Mouse (Mus musculus): Measurements from ENCODE around the gene Gm45716. TPM values are rescaled to one million over a fixed set of nuclear protein-coding genes. Genes with fewer than 3 reads are reported as not detected.
"Not testable (repeated sequence)": the region's sequence is repeated elsewhere in the genome, so short reads cannot be mapped to it uniquely, and the experiment has no call there.

The Gm45716 gene
- polyA plus RNA-seq, 1 experiment from 2014 or later: 9.8 TPM

DNA sequence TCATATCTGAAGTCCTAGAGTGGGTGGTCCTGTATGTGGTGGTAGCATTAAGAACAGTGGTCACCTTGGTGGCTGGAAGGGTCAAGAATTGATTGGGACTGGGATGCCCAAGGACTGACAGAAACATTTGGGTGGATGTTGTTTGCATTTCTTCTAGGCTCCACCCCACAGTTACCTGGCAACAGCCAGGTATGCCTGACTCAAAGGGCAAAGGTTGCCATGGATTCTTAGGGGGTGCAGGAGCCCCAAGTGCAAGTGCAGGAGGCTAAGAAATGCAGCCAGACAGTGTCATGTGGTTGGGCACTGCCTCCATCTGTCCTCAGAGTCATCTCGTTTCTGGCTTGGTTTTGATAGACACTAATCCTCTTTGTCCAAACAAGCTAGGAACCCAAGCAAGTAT is 86.7 kb downstream of the Gm45716 start:
- Histone ChIP-seq H3K4me2 (no peak overlapping the region), H3K9me3 (replicated peaks) (no peaks in the 10 kb centered on the region), H3K4me3 (replicated peaks) (no peak overlapping the region), H3K4me1 (peaks cover 24% of the 10 kb centered on the region), H3K27me3 (no peaks in the 10 kb centered on the region), H3K36me3 (peaks cover 35% of the 10 kb centered on the region), H3K9ac (no peak overlapping the region), H3K27ac (no peak overlapping the region)
- no peak for ATAC-seq (replicated peaks; ENCODE audit: low FRiP score)
- WGBS: 71% methylated on average over 1 of the region's 1 CpGs

GRCm38 (mm10) chr11:90275663-90276062 is 88.2 kb downstream of the Gm45716 start:
- no peak overlapping the region for H3K4me3 ChIP-seq (replicated peaks)
- H3K9me3 ChIP-seq (replicated peaks): no peaks in the 10 kb centered on the region
- H3K4me1 ChIP-seq: peaks cover 13% of the 10 kb centered on the region
- peaks cover 31% of the 10 kb centered on the region for H3K36me3 ChIP-seq
- H3K27me3 ChIP-seq: no peaks in the 10 kb centered on the region
- H3K9ac ChIP-seq: no peak overlapping the region
- 75% methylated on average over 7 of the region's 7 CpGs for WGBS
- H3K27ac ChIP-seq: no peak overlapping the region
- no peak overlapping the region for H3K4me2 ChIP-seq
- no peak for ATAC-seq (replicated peaks; ENCODE audit: low FRiP score)

DNA sequence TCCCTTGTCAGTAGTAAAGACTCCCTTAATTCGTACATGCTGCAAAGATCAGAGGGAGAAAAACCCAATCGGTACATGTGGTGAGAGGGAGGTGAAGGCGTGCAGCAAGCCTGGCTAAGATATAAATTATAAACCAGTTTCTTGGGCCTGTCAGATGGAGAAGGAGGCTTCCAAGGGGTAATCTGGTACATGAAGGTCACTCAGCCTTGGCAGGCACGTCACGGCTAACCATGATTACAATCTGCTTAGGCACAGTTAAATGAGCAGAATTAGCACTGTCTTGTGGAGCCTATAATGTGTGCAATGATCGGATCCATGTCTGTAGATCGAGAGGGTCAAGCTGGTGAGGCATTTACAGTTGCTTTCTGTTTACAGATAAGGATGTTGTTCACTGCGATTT is 88.7 kb downstream of the Gm45716 start:
- WGBS: 46% methylated on average over 8 of the region's 8 CpGs
- no peak overlapping the region for H3K4me2 ChIP-seq
- H3K4me3 ChIP-seq (replicated peaks): no peak overlapping the region
- peaks cover 13% of the 10 kb centered on the region for H3K4me1 ChIP-seq
- no peak overlapping the region for H3K27ac ChIP-seq
- no peaks in the 10 kb centered on the region for H3K27me3 ChIP-seq
- peaks cover 28% of the 10 kb centered on the region for H3K36me3 ChIP-seq
- H3K9me3 ChIP-seq (replicated peaks): no peaks in the 10 kb centered on the region
- ATAC-seq (replicated peaks; ENCODE audit: low FRiP score): 0 out of 2 replicates have a peak, but pooled peaks have one; percentile 25
- H3K9ac ChIP-seq: no peak overlapping the region

DNA sequence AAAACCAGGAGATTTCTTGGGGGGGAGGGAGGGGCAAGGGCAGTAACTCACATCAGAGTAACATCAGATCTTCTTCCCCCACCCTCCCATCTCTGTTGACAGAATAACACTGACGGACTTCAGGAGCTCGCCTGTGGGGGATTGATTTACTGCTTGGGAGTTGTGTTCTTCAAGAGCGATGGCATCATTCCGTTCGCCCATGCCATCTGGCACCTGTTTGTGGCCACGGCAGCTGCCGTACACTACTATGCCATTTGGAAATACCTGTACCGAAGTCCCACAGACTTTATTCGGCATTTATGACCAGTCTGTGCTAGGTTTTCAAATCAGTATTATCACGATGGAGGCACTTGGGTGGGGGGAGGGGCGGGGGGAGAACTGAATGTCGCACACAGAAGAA is 89.1 kb downstream of the Gm45716 start:
- Histone ChIP-seq H3K9ac (no peak overlapping the region), H3K9me3 (replicated peaks) (no peaks in the 10 kb centered on the region), H3K4me2 (no peak overlapping the region), H3K4me3 (replicated peaks) (no peak overlapping the region), H3K36me3 (peaks cover 26% of the 10 kb centered on the region), H3K27ac (no peak overlapping the region), H3K4me1 (peaks cover 13% of the 10 kb centered on the region), H3K27me3 (no peaks in the 10 kb centered on the region)
- 60% methylated on average over 12 of the region's 12 CpGs for WGBS
- no peak for ATAC-seq (replicated peaks; ENCODE audit: low FRiP score)

DNA sequence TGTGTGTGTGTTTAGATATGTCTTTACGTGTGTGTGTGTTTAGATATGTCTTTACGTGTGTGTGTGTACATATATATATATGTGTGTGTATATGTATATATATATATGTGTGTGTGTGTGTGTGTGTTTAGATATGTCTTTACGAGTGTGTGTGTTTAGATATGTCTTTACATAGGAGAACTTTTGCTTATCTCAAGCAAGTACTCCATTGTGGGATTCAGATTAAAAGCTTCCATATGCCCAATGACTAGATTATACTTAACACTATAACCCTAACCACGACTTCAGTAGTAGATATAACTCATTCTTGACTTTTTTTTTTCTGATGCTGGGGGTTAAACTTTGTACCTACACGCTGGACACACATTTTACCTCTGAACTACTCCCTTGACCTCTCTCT is 92.6 kb downstream of the Gm45716 start:
- Histone ChIP-seq H3K9me3 (replicated peaks) (no peaks in the 10 kb centered on the region), H3K9ac (no peak overlapping the region), H3K36me3 (peaks cover 6% of the 10 kb centered on the region), H3K27me3 (no peaks in the 10 kb centered on the region), H3K4me2 (no peak overlapping the region), H3K27ac (no peak overlapping the region), H3K4me1 (peaks cover 13% of the 10 kb centered on the region), H3K4me3 (replicated peaks) (no peak overlapping the region)
- 87% methylated on average over 5 of the region's 5 CpGs for WGBS
- no peak for ATAC-seq (replicated peaks; ENCODE audit: low FRiP score)

GRCm38 (mm10) chr11:90281943-90282342 is 94.5 kb downstream of the Gm45716 start:
- not testable (repeated sequence) for H3K27me3 ChIP-seq; H3K4me2 ChIP-seq; H3K36me3 ChIP-seq; H3K4me3 ChIP-seq (replicated peaks); ATAC-seq (replicated peaks; ENCODE audit: low FRiP score); H3K4me1 ChIP-seq; H3K9me3 ChIP-seq (replicated peaks); H3K27ac ChIP-seq; H3K9ac ChIP-seq
- 89% methylated on average over 2 of the region's 2 CpGs for whole genome bisulfite sequencing

DNA sequence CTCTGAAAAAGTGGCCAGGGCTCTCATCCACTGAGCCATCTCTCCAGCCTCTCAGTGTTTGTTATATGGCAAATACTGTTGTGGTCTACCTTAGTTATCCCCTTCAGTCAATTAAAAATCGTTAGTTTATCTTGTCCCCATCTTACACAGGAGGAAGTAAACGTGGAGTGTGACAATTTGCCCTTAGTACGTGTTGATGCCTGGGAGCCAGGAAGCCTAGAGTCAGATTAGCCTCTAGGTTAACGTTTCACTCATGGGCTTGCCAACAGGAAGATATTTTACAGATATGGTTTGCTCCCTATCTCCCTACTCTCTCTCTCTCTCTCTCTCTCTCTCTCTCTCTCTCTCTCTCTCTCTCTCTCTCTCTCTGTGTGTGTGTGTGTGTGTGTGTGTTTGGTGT is 95.7 kb downstream of the Gm45716 start:
- Histone ChIP-seq H3K4me2 (no peak overlapping the region), H3K36me3 (no peaks in the 10 kb centered on the region), H3K4me3 (replicated peaks) (no peak overlapping the region), H3K27me3 (no peaks in the 10 kb centered on the region), H3K27ac (no peak overlapping the region), H3K4me1 (no peaks in the 10 kb centered on the region), H3K9me3 (replicated peaks) (no peaks in the 10 kb centered on the region), H3K9ac (no peak overlapping the region)
- WGBS: 51% methylated on average over 4 of the region's 4 CpGs
- ATAC-seq (replicated peaks; ENCODE audit: low FRiP score): no peak

DNA sequence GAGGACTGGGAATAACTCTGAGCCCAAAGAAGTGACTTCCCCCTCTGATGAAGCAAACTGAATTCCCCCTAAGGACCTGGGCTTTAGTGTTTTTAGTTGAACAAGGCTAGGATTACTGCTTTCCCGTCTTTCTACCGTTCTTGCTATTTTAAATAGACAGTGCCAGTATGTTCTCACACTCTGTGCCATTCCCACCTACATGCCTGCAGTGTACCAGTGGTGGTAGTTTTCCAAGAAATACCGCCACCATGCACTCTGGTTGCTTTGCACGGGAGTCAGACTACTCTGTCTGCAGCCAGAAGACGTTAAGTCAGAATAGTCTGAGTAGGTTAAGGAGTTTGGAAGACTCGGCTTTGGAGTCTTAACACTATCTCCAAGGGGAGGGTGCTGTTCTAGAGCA is 96.1 kb downstream of the Gm45716 start:
- no peak overlapping the region for H3K27ac ChIP-seq
- ATAC-seq (replicated peaks; ENCODE audit: low FRiP score): no peak
- no peak overlapping the region for H3K9ac ChIP-seq
- H3K4me3 ChIP-seq (replicated peaks): no peak overlapping the region
- no peaks in the 10 kb centered on the region for H3K27me3 ChIP-seq
- no peaks in the 10 kb centered on the region for H3K4me1 ChIP-seq
- no peaks in the 10 kb centered on the region for H3K36me3 ChIP-seq
- no peak overlapping the region for H3K4me2 ChIP-seq
- 77% methylated on average over 6 of the region's 6 CpGs for WGBS
- H3K9me3 ChIP-seq (replicated peaks): no peaks in the 10 kb centered on the region

GRCm38 (mm10) chr11:90284079-90284478 is 96.6 kb downstream of the Gm45716 start:
- no peaks in the 10 kb centered on the region for H3K9me3 ChIP-seq (replicated peaks)
- WGBS: 66% methylated on average over 2 of the region's 2 CpGs
- H3K4me2 ChIP-seq: no peak overlapping the region
- ATAC-seq (replicated peaks; ENCODE audit: low FRiP score): no peak
- H3K27me3 ChIP-seq: no peaks in the 10 kb centered on the region
- no peak overlapping the region for H3K27ac ChIP-seq
- H3K4me3 ChIP-seq (replicated peaks): no peak overlapping the region
- H3K4me1 ChIP-seq: no peaks in the 10 kb centered on the region
- H3K36me3 ChIP-seq: no peaks in the 10 kb centered on the region
- H3K9ac ChIP-seq: no peak overlapping the region

DNA sequence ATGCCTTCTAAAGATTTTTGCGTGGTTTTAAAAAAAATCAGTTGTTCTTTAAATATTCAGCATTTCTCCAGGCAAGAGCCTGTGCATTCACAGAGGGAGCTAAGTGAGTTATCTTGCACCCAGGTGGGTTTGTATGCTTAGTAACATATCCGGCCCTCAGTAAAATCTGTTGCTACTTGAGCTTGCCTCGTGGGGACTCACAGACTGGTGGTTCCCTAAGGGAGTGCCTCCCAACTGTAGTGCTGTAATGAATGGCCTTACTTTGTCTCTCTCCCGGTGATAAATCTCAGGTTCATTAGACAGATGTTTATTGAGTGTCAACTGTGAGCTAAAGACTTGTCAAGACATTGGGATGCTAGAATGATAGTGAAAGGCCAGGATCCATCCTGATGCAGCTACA is 97.1 kb downstream of the Gm45716 start:
- no peaks in the 10 kb centered on the region for H3K4me1 ChIP-seq
- no peaks in the 10 kb centered on the region for H3K9me3 ChIP-seq (replicated peaks)
- no peak overlapping the region for H3K9ac ChIP-seq
- no peak overlapping the region for H3K4me3 ChIP-seq (replicated peaks)
- H3K4me2 ChIP-seq: no peak overlapping the region
- no peak overlapping the region for H3K27ac ChIP-seq
- no peaks in the 10 kb centered on the region for H3K27me3 ChIP-seq
- 0 out of 2 replicates have a peak, but pooled peaks have one; percentile 66 for ATAC-seq (replicated peaks; ENCODE audit: low FRiP score)
- no peaks in the 10 kb centered on the region for H3K36me3 ChIP-seq
- 38% methylated on average over 4 of the region's 4 CpGs for WGBS

DNA sequence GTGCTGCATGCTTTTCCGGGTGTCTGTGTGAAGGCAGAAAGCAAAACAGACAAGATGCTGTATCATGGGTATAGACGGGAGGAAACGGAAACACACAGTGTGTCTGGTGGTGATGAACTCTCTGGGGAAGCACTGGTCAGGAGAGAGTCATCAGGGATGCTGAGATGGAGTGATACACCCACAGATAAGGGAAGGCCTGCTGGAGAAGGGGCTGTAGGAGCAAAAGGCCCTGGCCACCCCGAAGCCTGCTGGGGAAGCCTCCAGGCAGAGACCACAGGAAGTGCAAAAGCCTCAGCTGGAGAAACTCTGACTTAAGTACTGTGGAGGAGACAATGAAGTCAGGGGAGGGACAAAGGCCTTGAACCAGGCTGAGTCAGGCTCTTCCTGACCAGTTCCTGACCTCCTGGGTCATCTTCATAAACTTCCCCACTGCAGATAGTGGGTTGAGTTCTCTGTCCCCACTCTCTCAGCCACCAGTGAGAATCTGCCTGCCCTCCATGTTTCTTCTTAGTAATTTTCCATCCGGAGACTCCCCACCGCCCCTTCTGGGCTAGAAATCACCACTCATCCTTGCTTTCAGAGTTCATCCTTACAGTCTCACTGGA is 99.2 kb downstream of the Gm45716 start:
- Histone ChIP-seq H3K36me3 (no peaks in the 10 kb centered on the region), H3K4me2 (no peak overlapping the region), H3K4me1 (no peaks in the 10 kb centered on the region), H3K4me3 (replicated peaks) (no peak overlapping the region), H3K9me3 (replicated peaks) (no peaks in the 10 kb centered on the region), H3K9ac (no peak overlapping the region), H3K27me3 (no peaks in the 10 kb centered on the region), H3K27ac (no peak overlapping the region)
- WGBS: 86% methylated on average over 6 of the region's 6 CpGs
- no peak for ATAC-seq (replicated peaks; ENCODE audit: low FRiP score)

DNA sequence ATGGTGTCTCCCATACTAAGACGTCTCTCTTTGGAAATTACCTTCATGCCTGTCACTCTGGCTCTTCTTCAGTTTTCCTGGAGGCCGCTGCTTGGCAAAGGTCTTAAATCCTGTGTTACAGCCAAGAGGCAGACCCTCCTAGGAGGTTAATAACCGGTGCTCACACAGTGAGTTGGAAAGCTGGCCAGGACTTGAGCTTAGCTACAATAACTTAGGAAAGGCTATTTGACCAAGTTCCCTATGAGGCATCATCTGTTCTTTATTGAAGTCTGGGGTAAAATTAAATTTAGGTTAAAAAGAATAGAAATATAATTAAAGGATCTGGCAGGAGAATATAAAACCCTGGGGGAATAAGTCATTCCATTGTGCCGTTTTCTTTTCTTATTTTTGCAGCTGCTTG is 103.7 kb downstream of the Gm45716 start:
- H3K4me3 ChIP-seq (replicated peaks): no peak overlapping the region
- H3K27ac ChIP-seq: no peak overlapping the region
- H3K4me1 ChIP-seq: no peaks in the 10 kb centered on the region
- ATAC-seq (replicated peaks; ENCODE audit: low FRiP score): no peak
- no peak overlapping the region for H3K4me2 ChIP-seq
- no peaks in the 10 kb centered on the region for H3K27me3 ChIP-seq
- H3K9me3 ChIP-seq (replicated peaks): no peaks in the 10 kb centered on the region
- H3K9ac ChIP-seq: no peak overlapping the region
- H3K36me3 ChIP-seq: no peaks in the 10 kb centered on the region
- 61% methylated on average over 4 of the region's 4 CpGs for WGBS

DNA sequence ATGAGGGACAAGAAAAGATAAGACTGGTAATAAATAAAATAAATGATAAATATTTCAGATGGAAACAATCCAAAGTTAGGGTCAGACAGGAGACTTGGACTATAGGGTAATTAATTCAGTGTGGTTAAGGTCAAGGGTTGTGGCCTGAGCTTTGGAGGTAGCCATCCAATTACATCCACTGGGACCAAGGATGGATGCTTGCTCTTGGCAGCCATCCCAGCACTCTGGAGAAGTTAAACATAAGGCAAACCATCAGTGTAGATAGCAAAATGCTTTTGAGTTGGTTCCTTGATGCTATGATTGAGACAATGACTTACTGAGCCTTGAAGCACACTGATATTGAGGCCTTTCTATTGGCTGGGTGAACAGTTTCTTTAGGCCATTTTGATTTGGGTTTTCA is 105.3 kb downstream of the Gm45716 start:
- no peaks in the 10 kb centered on the region for H3K4me1 ChIP-seq
- H3K4me2 ChIP-seq: no peak overlapping the region
- no peak overlapping the region for H3K4me3 ChIP-seq (replicated peaks)
- H3K9me3 ChIP-seq (replicated peaks): no peaks in the 10 kb centered on the region
- no peaks in the 10 kb centered on the region for H3K27me3 ChIP-seq
- H3K36me3 ChIP-seq: no peaks in the 10 kb centered on the region
- ATAC-seq (replicated peaks; ENCODE audit: low FRiP score): no peak
- H3K27ac ChIP-seq: no peak overlapping the region
- H3K9ac ChIP-seq: no peak overlapping the region
